Mouse (Mus musculus) megakaryocyte, embryonic 14.5 days (primary cell): ENCODE data around the gene Igfl3. TPM values are rescaled to one million over a fixed set of nuclear protein-coding genes. Genes with fewer than 3 reads are reported as not detected.

Experiments
- H3K27me3 ChIP-seq: replicated peaks from 2 replicates; pipeline ENCODE3; 2012; ENCODE audit warnings: inconsistent platforms
- H3K36me3 ChIP-seq: replicated peaks from 2 replicates; pipeline ENCODE3; 2012; ENCODE audit warnings: low read length, inconsistent platforms, mixed read lengths
- H3K4me1 ChIP-seq: 2 replicates; pipeline ENCODE4 v1.6.1; 2012; ENCODE audit warnings: inconsistent platforms
- H3K4me3 ChIP-seq: replicated peaks from 2 replicates; pipeline ENCODE3; 2012; ENCODE audit warnings: moderate library complexity, mild to moderate bottlenecking, inconsistent platforms
- H3K9me3 ChIP-seq: 2 replicates; pipeline ENCODE4 v1.6.1; 2012; ENCODE audit warnings: inconsistent platforms
- FLI1 ChIP-seq: IDR thresholded peaks from 2 replicates; pipeline ENCODE4 v1.6.1; 2012; ENCODE audit warnings: low read length, inconsistent platforms, mixed read lengths
- GATA1 ChIP-seq: IDR thresholded peaks from 3 replicates; pipeline ENCODE4 v1.6.1; 2012; ENCODE audit warnings: mixed read lengths, low read length, inconsistent platforms, borderline replicate concordance
- polyA plus RNA-seq: library from polyadenylated mRNA; stranded (reverse); fragments of >175 nt; gene quantifications from 2 replicates; pipeline ENCODE4 v1.2.3, GENCODE M21; 2012; ENCODE audit warnings: low replicate concordance; ENCODE audit not compliant: insufficient read depth

The Igfl3 gene
- polyA plus RNA-seq = not detected in 2 replicates

DNA sequence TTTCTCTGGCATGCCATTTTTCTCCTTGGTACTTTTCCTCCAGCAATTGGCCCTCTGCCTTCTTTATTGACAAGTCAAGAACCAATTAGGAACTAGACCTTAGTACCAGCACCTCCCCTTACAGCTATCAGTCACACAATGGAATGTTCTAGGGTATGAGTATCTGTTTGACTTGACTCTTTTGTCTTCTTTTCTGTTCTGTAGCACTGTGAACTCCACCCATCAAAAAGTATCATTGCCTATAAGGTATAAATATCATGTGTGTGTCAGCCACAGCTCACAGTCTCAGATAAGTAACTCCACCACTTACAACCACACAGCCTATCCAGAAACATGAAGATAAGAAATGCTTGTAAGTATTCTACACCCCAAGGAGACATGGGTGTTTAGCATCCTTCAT, at the start of gene Igfl3:
TSS of gene Igfl3 (plus strand) at position 301 of the 400 bp plus-strand sequence.
- H3K4me3 ChIP-seq = no peak within 1 kb of the TSS
- no peaks in the 10 kb centered on the region for H3K4me1 ChIP-seq
- no peaks in the 10 kb centered on the region for H3K27me3 ChIP-seq
- H3K9me3 ChIP-seq = peaks cover 9% of the 10 kb centered on the region
- H3K36me3 ChIP-seq = no peaks in the 10 kb centered on the region
- TF ChIP-seq FLI1 (no peak), GATA1 (no peak)

- Histone ChIP-seq H3K27me3 (no peaks in the 10 kb centered on the region), H3K4me1 (no peaks in the 10 kb centered on the region), H3K9me3 (no peaks in the 10 kb centered on the region), H3K4me3 (no peak overlapping the region), H3K36me3 (no peaks in the 10 kb centered on the region)
- TF ChIP-seq FLI1 = no peak
- no peak for TF ChIP-seq GATA1
These were observed 34.6 kb downstream of the Igfl3 start for GRCm38 (mm10) chr7:18210938-18211337.

- H3K27me3 ChIP-seq = no peaks in the 10 kb centered on the region
- no peaks in the 10 kb centered on the region for H3K4me1 ChIP-seq
- no peak overlapping the region for H3K4me3 ChIP-seq
- H3K36me3 ChIP-seq = no peaks in the 10 kb centered on the region
- no peaks in the 10 kb centered on the region for H3K9me3 ChIP-seq
- TF ChIP-seq GATA1 = no peak
- no peak for TF ChIP-seq FLI1
These were observed 38.4 kb downstream of the Igfl3 start for GRCm38 (mm10) chr7:18214699-18215098.

Other genes starting within 250 kb of the Igfl3 start
- gene Ceacam11, start 204.4 kb upstream of the Igfl3 start, polyA plus RNA-seq = not detected in 2 replicates
- gene Ceacam13, start 166.6 kb upstream of the Igfl3 start, polyA plus RNA-seq = not detected in 2 replicates
- not detected in 2 replicates for gene Ceacam12, start 110.6 kb upstream of the Igfl3 start, polyA plus RNA-seq
- gene Mill1, start 68.9 kb downstream of the Igfl3 start, polyA plus RNA-seq = not detected in 2 replicates
- gene Psg18, start 178.5 kb downstream of the Igfl3 start, polyA plus RNA-seq = not detected in 2 replicates